Mouse (Mus musculus): Measurements from ENCODE around the gene Cd83. TPM values are rescaled to one million over a fixed set of nuclear protein-coding genes. Genes with fewer than 3 reads are reported as not detected.

Gene Cd83
- polyA plus RNA-seq, 1 experiment from 2014 or later = 18.1 TPM

DNA sequence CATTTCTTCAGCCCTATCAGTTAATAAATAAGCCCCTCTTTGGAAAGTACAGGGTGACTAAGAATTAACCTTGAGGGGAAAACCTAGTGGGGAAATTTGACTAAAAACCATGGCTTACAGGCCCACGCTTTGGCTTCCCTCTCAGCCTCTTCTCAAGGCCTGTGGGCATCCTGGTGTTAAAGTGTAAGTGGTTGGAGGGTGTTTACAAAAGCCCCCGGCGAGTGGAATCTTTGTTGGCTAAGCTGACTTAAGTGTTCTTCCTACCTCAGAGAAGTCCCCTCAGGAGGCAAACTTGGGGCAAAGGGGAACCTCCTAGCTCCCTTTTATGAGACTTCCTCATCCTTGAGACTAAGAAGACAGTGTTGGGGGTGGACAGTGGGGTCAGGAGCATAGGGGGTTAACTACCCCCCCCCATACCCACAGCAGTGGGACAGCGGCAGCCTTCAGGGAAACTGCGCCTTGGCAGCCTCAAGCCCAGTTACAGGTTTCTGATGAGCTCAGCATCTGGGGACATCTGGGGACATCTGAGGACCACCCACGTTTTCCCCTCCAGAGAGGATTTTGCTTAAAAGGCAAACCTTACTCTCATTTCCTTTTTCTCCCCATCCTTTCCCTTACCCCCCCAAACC is 6.4 kb upstream of the Cd83 start:
- 60% methylated on average over 6 of the region's 6 CpGs for WGBS
- peaks cover 10% of the 10 kb centered on the region for H3K27me3 ChIP-seq

DNA sequence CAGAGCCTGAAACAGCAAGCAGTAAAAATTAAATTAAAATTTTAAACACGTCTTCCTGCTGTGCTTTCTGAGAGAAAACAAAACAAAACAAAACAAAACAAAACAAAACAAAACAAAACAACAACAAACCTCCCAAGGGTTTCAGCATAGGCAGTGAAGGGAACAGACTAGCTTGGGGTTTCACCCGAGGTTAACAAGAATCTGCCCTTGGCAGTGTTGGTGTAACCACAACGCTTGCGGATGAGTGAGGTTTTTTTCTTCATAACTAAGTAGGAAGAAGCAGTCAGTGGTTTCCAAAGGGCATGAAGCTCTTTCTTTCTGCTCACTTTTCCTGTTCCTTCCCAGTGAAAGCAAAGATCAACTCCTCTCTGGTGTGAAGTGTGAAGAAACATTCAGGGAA is 5.6 kb upstream of the Cd83 start:
- Histone ChIP-seq H3K27ac (no peak overlapping the region), H3K4me3 (no peak overlapping the region), H3K9ac (no peak overlapping the region), H3K4me1 (replicated peaks) (peaks cover 10% of the 10 kb centered on the region), H3K27me3 (peaks cover 16% of the 10 kb centered on the region), H3K9me3 (no peaks in the 10 kb centered on the region), H3K4me2 (no peak overlapping the region), H3K36me3 (no peaks in the 10 kb centered on the region)
- ATAC-seq (ENCODE audit: low FRiP score) = no peak
- whole genome bisulfite sequencing = 81% methylated on average over 4 of the region's 4 CpGs

More for the DNA sequence above, 6.4 kb upstream of the Cd83 start:
- no peak overlapping the region for H3K4me3 ChIP-seq
- no peak overlapping the region for H3K9ac ChIP-seq
- H3K36me3 ChIP-seq = no peaks in the 10 kb centered on the region
- H3K9me3 ChIP-seq = no peaks in the 10 kb centered on the region
- no peak overlapping the region for H3K27ac ChIP-seq
- H3K4me2 ChIP-seq = no peak overlapping the region
- H3K4me1 ChIP-seq (replicated peaks) = peaks cover 13% of the 10 kb centered on the region
- ATAC-seq (ENCODE audit: low FRiP score) = no peak

DNA sequence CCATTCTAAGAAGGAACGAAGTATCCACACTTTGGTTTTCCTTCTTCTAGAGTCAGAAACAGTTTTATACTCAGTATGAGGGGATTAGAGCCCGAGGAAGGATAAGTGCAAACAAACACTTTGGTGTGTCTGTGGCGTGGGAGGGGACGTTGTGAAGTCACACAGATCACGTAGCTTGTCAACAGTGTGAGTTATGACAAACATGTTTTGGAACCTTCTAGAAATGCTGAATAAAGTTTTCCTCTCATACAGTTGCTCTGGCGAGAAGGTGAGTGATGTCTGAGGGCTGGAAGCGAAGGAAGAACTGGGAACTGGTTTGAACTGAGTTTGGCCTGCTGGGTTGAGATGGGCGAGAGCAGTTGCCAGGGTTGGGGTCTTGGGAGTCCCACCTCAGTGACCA is 4.5 kb upstream of the Cd83 start:
- Histone ChIP-seq H3K36me3 (no peaks in the 10 kb centered on the region), H3K9ac (no peak overlapping the region), H3K9me3 (no peaks in the 10 kb centered on the region), H3K27me3 (peaks cover 22% of the 10 kb centered on the region), H3K4me1 (replicated peaks) (peaks cover 11% of the 10 kb centered on the region), H3K4me2 (no peak overlapping the region), H3K27ac (no peak overlapping the region), H3K4me3 (no peak overlapping the region)
- 93% methylated on average over 8 of the region's 8 CpGs for WGBS
- no peak for ATAC-seq (ENCODE audit: low FRiP score)

DNA sequence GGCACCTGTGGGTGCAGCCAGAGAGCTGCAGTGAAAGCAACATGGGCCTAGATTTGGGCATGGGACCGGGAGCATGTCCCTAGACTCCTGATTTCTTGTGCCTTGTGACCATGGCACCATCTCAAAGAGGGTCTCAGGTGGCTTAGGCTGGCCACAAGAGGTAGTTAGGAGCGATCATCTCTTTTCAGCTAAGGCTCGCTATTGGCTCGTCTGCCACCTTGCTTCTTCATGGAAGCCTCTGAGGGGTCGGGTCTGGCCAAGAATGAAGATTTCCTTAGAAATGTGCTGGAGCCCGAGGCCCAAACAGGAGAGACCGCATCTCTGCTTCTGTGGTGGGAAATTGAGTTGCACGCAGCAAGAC is 1.1 kb downstream of the Cd83 start:
- peak overlapping the region; percentile 55; the same call in 1 of the 2 replicates for H3K27ac ChIP-seq
- peak overlapping the region; percentile 85 for H3K4me2 ChIP-seq
- H3K9me3 ChIP-seq = no peaks in the 10 kb centered on the region
- H3K36me3 ChIP-seq = no peaks in the 10 kb centered on the region
- H3K27me3 ChIP-seq = peaks cover 32% of the 10 kb centered on the region
- H3K9ac ChIP-seq = peak overlapping the region; percentile 86
- peak; percentile 14; the same call in 1 of the 2 replicates for ATAC-seq (ENCODE audit: low FRiP score)
- H3K4me3 ChIP-seq = peak overlapping the region; percentile 65
- peaks cover 30% of the 10 kb centered on the region for H3K4me1 ChIP-seq (replicated peaks)
- WGBS = 51% methylated on average over 8 of the region's 8 CpGs

DNA sequence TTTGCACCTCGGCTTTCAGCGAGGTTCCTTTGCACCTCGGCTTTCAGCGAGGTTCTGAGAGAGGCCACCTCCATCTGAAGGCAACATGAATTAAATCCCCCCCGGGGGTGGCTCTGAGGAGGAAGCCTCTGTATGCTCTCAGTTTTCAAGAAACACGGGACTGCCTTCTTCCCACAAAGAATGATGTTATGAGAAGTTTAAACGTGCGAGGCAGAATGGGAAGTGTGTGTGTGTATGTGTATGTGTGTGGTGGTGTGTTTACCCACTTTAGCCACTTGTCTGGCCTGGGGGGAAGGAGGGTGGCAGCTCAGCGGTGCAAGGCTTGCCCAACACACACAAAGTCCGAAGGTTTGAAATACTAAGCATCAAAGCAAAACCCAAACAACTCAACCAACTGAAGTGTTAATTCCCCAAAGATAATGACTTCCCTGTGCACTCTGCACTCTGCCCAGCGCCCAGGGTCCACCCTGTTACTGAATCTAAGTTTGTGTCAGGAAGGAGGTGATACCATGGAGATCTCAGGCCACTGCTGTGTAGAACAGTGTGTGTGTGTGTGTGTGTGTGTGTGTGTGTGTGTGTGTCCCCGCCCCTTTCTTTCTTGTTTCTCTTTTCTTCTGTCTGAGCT is 1.7 kb downstream of the Cd83 start:
- H3K9me3 ChIP-seq = no peaks in the 10 kb centered on the region
- peak overlapping the region; percentile 55; the same call in 1 of the 2 replicates for H3K27ac ChIP-seq
- H3K27me3 ChIP-seq = peaks cover 32% of the 10 kb centered on the region
- peak overlapping the region; percentile 86; the same call in 1 of the 2 replicates for H3K9ac ChIP-seq
- no peak for ATAC-seq (ENCODE audit: low FRiP score)
- H3K4me3 ChIP-seq = peak overlapping the region; percentile 65; the same call in 1 of the 2 replicates
- no peaks in the 10 kb centered on the region for H3K36me3 ChIP-seq
- peaks cover 30% of the 10 kb centered on the region for H3K4me1 ChIP-seq (replicated peaks)
- peak overlapping the region; percentile 85 for H3K4me2 ChIP-seq
- WGBS = 37% methylated on average over 12 of the region's 12 CpGs

DNA sequence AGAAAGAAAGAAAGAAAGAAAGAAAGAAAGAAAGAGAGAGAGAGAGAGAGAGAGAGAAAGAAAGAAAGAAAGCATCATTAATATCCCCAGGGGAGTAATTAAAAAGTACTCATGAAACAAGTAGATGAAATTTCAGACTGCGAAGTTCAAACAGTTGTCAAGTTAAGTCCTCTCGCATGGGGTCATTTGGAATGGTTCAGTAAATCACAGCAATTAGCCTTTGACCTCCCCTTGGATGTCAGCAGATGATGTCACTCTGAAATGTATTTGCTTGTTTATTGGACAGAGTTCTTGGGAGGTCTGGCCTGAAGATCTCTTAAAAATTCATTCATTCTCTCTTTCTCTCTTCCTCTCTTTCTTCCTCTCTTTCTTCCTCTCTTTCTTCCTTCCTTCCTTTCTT is 2.7 kb downstream of the Cd83 start:
- no peak for ATAC-seq (ENCODE audit: low FRiP score)
- no peaks in the 10 kb centered on the region for H3K9me3 ChIP-seq
- H3K9ac ChIP-seq = no peak overlapping the region
- 46% methylated on average over 2 of the region's 2 CpGs for WGBS
- no peaks in the 10 kb centered on the region for H3K36me3 ChIP-seq
- peaks cover 32% of the 10 kb centered on the region for H3K27me3 ChIP-seq
- no peak overlapping the region for H3K27ac ChIP-seq
- H3K4me3 ChIP-seq = no peak overlapping the region
- peaks cover 30% of the 10 kb centered on the region for H3K4me1 ChIP-seq (replicated peaks)
- no peak overlapping the region for H3K4me2 ChIP-seq

DNA sequence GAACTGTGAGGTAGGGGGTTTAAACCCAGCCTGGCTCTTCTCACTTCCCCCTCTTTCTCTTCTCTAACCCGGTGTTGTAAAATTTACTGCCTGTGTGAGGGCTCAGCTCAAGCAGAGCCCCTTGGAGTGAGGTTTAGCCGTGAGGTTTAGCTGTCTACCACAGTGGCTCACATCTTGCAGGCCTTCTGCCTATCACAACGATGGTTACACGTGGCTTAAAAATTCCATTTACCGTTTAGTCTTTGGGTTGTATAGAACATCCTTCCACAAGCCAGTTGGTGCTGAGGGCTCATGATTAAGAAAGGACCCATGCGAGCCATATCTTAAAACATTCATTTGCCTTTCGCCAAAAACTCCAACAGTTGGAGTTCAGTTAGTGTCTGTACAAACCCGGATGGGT is 3.5 kb downstream of the Cd83 start:
- no peaks in the 10 kb centered on the region for H3K36me3 ChIP-seq
- H3K9ac ChIP-seq = no peak overlapping the region
- no peak overlapping the region for H3K4me2 ChIP-seq
- H3K9me3 ChIP-seq = no peaks in the 10 kb centered on the region
- H3K4me3 ChIP-seq = no peak overlapping the region
- no peak overlapping the region for H3K27ac ChIP-seq
- H3K4me1 ChIP-seq (replicated peaks) = peaks cover 30% of the 10 kb centered on the region
- ATAC-seq (ENCODE audit: low FRiP score) = no peak
- H3K27me3 ChIP-seq = peaks cover 26% of the 10 kb centered on the region
- 87% methylated on average over 8 of the region's 8 CpGs for WGBS

DNA sequence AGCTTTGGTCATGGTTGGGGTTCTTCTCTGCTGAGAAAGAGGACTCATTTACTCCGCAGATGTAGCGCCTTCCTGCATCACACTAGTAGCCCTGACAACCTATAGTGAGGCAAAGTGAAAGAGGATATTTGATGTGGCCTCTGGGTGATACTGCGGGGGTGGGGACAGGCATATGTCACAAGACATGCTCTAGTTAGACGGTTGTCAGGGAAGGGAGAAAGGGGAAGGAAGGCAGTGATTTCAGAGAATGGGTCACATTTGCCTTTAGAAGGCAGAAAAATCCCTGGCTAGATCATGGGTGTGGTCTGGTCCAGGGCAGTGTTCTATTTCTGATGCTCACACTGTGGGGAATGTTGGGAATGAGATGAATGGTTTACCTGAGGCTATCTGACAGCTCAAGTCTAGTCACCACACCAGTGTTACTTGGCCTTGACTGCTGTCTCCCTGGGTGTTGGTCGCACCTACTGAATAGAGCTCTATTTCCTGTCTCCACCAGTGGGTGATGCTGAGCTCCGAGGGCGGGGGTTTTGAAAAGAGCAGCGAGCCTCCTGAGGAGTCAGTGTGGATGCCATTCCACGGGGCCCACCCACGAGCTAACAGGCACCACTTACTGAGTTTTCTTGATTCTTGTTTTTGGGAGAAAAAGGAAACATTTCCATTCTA is 4.5 kb downstream of the Cd83 start:
- no peaks in the 10 kb centered on the region for H3K9me3 ChIP-seq
- H3K4me3 ChIP-seq = no peak overlapping the region
- no peak overlapping the region for H3K9ac ChIP-seq
- H3K4me2 ChIP-seq = no peak overlapping the region
- WGBS = 74% methylated on average over 10 of the region's 10 CpGs
- H3K36me3 ChIP-seq = no peaks in the 10 kb centered on the region
- no peak overlapping the region for H3K27ac ChIP-seq
- H3K4me1 ChIP-seq (replicated peaks) = peaks cover 27% of the 10 kb centered on the region
- no peak for ATAC-seq (ENCODE audit: low FRiP score)
- peaks cover 18% of the 10 kb centered on the region for H3K27me3 ChIP-seq

DNA sequence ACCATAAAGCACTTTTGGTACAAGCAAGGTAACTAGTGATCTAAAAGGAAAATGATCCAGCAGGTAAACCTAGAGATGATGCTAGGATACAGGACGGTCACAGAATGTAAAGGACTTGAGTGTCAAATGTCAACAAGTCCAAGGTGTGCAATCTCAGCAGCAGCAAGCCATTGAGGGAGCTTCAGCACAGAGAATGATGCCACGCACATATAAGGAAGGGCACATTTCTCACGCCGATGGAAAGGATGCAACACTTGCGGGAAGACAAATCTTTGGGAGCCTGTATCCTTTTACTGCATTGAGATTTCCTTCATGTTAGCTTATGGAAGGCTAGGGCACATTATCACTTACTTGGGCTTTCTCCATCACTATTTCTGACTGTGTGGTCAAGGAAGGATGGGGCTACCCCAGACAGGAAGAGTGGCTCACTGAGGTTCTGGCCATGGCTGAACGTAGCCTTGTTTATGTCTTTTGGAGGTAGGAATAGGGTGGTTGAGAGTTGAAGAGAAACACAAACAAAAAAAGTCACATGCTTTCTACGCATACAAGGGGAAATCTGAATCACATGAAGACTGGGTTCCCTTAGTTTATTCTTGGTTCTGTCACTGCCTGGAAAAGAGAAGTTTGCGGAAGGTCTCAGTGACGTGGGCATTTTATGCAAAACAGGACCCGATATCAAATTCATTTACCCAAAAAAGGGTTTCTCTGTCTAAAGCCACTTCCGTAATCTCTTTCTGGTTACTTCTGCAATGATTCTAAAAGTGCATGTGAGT is 5.8 kb downstream of the Cd83 start:
- peaks cover 10% of the 10 kb centered on the region; the same call in 1 of the 2 replicates for H3K27me3 ChIP-seq
- no peaks in the 10 kb centered on the region for H3K36me3 ChIP-seq
- H3K4me3 ChIP-seq = no peak overlapping the region
- H3K4me2 ChIP-seq = no peak overlapping the region
- no peaks in the 10 kb centered on the region for H3K9me3 ChIP-seq
- H3K9ac ChIP-seq = no peak overlapping the region
- no peak overlapping the region for H3K27ac ChIP-seq
- no peak for ATAC-seq (ENCODE audit: low FRiP score)
- H3K4me1 ChIP-seq (replicated peaks) = peaks cover 15% of the 10 kb centered on the region
- 95% methylated on average over 11 of the region's 11 CpGs for WGBS

DNA sequence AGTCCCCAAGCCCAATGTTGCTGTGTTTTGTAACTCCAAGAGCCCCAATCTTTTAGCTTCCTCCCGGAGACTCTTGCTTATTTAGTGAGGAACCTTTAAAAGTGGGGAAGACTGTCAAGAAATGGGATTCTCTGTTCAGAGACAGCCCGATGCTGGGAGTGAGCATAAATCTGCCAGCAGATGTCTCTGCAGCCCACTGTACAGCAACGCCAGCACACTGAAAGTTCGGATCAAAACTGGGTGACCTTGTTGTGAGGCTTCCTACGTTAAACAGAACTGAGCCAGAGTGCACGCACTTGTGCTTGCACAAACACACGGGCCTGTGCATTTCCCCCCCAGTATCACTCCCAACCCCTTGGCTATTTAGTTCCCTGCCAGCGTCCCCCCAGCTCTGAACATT is 10.8 kb downstream of the Cd83 start:
- H3K4me1 ChIP-seq (replicated peaks) = no peaks in the 10 kb centered on the region; the same call in 1 of the 2 replicates
- no peak overlapping the region for H3K4me2 ChIP-seq
- no peak overlapping the region for H3K9ac ChIP-seq
- H3K9me3 ChIP-seq = no peaks in the 10 kb centered on the region
- H3K27me3 ChIP-seq = no peaks in the 10 kb centered on the region
- WGBS = 57% methylated on average over 8 of the region's 8 CpGs
- ATAC-seq (ENCODE audit: low FRiP score) = no peak
- H3K4me3 ChIP-seq = no peak overlapping the region
- H3K27ac ChIP-seq = no peak overlapping the region
- no peaks in the 10 kb centered on the region for H3K36me3 ChIP-seq

DNA sequence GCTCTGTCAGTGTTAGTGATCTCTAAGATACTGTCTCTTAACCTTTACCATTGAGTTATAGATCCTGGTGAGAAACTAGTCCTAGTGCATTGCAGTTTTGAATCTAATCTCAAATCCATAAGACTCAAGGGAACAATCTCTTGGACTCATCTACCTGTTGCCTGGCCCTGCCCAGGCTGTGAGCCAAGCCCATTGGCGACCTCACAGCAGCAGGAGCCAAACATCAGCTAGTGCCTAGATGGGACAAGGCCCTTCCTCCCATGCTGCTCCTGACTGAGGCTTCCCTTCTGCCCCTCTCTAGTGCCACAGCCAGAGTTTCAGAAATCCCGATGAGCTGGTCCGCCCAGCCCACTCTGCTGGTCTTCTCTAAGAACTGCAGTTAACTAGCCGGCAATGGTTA is 14.1 kb downstream of the Cd83 start:
- WGBS = 91% methylated on average over 4 of the region's 4 CpGs

DNA sequence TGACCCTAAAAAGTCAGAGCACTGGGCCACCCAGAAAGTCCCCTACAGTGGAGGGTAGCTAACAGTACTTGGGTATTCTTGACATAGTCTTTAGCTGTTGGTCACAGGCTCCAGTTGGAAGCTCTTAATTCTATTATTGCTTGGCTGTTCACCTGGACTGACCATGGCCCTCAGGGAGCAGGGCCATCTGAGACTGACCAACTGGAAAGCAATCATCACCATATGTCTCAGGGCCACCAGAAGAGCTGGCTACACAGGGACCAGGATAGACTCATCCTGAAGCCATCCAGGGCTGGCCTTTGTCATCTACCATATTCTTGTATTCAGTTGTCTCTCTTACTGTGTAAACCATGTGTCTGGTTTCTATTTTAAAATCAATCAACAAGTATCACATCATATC is 15.6 kb downstream of the Cd83 start:
- Histone ChIP-seq H3K4me1 (replicated peaks) (peaks cover 2% of the 10 kb centered on the region; the same call in 1 of the 2 replicates), H3K27ac (no peak overlapping the region), H3K4me3 (no peak overlapping the region), H3K9me3 (no peaks in the 10 kb centered on the region), H3K9ac (no peak overlapping the region), H3K27me3 (no peaks in the 10 kb centered on the region), H3K36me3 (peaks cover 7% of the 10 kb centered on the region), H3K4me2 (no peak overlapping the region)
- no peak for ATAC-seq (ENCODE audit: low FRiP score)

More for the DNA sequence above, 14.1 kb downstream of the Cd83 start:
- H3K36me3 ChIP-seq = peaks cover 7% of the 10 kb centered on the region
- H3K4me1 ChIP-seq (replicated peaks) = no peaks in the 10 kb centered on the region
- H3K9me3 ChIP-seq = no peaks in the 10 kb centered on the region
- H3K9ac ChIP-seq = no peak overlapping the region
- no peak for ATAC-seq (ENCODE audit: low FRiP score)
- H3K27ac ChIP-seq = no peak overlapping the region
- H3K4me2 ChIP-seq = no peak overlapping the region
- no peak overlapping the region for H3K4me3 ChIP-seq
- no peaks in the 10 kb centered on the region for H3K27me3 ChIP-seq
